Mouse (Mus musculus) cerebellum, adult 18-20 months (tissue): Measurements from ENCODE around the gene Tepp.

Experiments used
- DNase-seq, 2 experiments: peaks; one replicate each; pipeline ENCODE4 v3.0.0; 2021

Gene Tepp

DNA sequence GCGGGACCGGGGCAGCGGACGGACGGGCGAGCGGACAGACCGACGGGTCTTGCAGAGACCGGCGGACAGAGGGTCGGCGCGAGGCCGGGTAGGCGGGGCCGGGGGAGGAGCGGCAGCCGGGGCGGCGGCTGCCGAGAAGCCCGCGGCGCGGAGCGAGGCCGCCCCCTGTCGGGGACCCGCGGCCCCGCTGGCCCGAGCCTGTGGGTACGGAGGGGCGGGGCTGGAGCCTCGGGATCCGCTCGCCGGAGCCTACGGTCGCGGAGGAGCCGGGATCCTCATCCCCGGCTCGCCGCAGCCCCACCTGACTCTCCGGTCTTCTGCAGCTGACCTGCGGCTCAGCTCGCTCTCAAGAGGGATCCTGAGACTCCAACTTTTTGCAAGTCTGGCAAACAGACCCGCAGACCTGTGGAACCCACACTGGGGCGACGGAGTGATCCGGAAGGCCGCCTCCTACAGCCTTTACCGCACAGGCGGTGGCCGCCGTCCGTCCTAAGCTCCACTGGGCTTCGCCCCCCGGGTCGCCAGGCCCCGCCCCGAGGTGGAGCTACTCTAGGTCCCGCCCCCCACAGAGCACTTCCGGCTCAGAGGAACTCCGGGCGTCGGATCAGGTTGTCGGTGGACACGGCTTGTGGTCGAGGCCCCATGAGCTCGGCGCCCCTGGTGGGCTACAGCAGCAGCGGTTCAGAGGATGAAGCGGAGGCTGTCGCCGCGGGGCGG is 21.5 kb downstream of the Tepp start, which contains the start of the genes Zfp319 and Usb1:
Gene Zfp319, minus strand, starts transcription at position 231 of the 717 bp plus-strand sequence.
Gene Usb1, plus strand, starts transcription at position 565 of the 717 bp plus-strand sequence.
- DNase-seq = peak; percentile 89 to 97

DNA sequence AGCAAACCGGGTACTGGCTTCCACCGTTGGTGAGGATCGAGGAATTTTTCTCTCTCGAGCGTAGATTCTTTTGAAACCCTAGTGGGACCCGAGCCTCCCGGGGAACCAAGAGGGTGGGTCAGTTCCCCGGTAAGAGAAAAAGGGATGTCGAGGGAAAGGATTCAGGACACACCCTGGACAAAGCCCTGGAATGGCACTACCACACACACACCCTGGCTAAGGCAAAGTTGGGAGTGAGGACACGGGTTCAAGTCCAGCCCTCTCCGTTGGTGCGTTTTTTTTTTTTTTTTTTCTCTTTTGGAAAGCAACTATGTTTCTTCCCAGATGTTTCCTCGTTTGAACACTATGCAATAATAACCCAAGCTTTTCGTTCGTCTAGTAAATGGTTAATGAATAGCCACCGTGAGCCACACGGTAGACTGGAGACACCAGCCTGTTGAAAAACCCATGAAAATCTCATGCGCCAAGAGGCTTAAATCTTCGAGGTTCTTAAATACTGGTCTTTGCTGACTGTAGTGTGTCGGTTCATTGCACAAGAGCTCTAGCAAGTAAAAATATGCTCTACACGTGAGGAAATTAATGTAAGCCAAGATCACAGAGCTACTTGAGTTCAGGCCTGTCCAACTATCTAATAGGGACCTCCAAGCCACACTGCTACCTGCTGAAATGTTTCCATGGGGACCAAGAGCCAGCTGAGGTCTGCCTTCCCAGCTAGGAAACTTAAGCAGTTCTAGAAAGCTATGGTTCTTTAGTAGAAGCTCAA is 22.3 kb downstream of the Tepp start:
- no peak for DNase-seq

- DNase-seq = no peak
Measured at GRCm38 (mm10) chr8:95335706-95336105, 25.3 kb downstream of the Tepp start.

- no peak for DNase-seq
Measured at GRCm38 (mm10) chr8:95336363-95336762, 26.0 kb downstream of the Tepp start.

DNA sequence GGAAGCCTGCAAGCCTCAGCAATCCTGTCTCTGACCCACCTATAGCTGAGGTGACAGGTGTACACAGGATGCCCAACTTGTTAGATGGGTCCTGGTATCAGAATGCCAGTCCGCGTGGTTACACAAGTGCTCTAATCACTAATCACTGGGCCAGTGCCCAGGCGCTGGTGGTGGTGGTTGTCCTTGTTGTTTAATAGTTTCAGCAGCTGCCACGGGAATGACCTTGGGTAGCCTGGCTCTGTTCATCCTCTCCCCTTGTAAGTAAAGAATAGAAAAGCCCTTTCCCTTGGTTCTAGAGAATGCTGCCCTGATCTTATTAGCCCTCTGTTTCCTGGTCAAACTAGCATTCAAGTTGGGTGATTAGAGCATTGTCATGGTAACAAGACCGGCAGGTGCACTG is 31.4 kb downstream of the Tepp start:
- DNase-seq = no peak

DNA sequence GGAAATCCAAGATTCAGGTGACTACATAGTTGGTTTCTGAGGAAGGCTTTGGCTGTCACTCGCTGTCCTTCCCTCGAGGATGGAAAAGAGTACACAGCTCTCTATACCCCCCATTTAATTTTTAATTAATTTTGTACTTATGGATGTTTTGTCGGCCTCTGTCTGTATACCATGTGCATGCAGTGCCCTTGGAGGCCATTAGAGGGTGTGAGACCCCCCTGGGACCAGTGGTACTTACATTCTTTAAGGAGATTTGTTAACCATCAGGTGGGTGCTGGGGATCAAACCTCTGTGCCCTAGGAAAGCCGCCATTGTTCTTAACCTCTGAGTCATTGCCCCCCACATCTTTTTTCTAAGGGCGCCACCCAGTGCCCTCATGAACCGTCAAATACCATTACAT is 34.3 kb downstream of the Tepp start:
- no peak for DNase-seq

- peak; percentile 37 to 54 for DNase-seq
Measured at GRCm38 (mm10) chr8:95346643-95347545, 36.5 kb downstream of the Tepp start.

DNA sequence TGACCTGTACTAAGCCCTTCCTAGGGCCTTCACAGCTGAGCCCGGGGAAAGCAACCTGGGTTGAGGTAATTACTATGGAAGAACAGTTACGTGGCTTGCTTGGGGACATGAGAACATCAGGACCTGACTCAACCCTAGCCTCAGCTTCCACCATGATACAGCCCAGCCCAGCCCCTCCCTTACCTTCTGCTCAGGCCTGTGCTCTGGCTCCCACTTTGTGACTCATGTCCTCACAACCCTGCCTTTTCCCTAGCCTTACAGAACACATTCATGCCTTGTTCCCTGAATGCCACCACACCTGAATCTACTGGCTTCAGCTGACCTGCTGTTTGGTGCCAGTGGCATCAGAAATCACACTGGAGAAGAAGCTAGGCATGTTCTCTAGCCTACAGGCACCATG is 38.0 kb downstream of the Tepp start:
- no peak for DNase-seq

DNA sequence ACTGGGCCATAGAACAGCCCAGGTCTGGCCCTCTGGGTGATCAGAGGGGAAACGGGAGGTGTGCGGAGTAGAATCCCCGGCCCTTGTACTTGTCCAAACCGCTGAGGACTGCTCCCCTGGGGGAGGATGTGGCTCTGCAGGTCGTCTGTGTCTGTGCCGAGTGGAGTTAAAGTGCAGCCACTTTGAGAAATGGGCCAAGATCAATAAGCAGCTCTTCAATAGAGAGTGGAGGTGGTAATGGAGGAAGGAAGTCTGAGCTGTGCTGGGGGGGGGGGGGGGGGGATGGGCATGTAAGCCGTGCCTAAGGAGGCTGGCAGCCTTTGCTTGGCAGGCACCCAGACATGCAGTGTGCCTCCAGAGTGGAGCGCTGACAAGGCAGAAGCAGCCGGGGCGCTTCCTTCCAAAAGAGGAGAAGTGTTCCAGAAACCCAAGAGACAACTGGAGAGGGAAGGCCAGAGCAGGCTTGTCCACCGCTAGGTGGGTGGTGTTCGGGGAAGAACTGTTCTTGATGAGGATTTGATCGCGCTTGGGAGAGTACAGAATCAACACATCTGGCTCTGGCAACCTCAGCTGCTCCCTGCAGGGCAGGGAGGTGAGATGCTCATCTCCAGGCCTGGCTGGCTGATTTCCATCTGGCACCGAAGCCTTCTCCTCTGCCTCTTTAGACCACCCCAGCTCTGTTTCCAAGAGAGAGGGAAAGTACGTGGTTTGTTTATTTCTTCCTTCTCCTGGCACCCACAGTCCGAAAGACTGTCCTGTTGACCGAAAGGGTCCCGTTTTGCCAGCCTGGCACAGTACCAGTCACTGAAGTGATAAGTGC is 38.7 kb downstream of the Tepp start:
- peak; percentile 35 to 36 for DNase-seq

DNA sequence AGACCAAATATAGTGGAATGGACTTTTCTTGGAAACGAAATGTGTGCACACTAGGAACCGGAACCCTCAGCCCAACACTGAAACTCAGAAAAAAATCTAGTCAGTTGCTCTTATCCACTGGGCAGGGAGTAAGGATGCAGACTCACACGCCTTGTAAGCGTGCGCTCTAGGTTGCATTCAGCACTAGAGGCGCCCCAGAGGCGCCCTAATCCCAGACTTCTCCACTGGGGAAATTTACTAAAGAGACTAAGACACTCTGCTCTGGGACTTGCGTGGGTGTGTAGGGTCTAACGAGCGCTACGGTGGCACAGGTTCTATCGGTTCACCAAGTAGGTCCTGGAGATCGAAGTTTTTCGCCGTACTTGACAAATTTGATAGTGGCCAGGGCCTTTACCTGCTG is 41.1 kb downstream of the Tepp start:
- DNase-seq = no peak

DNA sequence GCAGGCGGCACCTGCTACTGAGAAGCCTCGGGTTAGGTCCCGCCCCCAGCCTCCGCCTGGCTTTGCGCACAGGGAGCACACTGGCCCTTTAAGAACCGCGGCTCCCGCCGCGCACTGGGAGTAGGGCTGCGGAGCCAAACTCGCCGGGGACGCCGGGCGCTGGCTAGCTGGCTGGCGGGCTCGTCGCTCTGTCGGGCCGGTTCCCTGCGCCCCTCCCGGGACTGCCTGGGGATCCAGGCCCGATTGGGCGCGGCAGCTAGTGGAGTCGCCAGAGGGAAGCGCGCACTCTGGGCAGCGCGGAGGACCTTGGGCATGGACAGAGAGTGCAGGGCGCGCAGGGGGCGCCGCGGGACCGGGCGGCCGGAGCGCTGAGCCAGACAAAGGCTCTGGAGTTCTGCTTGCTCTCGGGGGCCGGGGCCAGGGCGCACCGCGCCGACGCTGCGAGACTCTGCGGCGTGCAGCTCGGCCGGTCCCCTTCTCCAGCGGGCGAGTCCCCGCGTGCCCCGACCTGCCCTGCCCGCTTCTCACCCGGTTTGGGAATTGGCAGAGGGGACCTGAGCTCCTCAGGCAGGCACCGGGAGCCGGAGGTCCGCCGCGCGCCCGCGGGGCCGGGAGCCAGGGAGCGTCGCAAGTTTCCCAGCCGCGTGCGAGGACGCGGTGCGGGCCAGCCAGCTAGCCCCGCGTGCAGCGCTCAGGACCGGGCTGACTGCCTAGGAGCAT is 41.9 kb downstream of the Tepp start, which contains the start of gene Mmp15:
Gene Mmp15, plus strand, starts transcription at position 118 of the 720 bp plus-strand sequence.
- DNase-seq = peak; percentile 38 to 65

DNA sequence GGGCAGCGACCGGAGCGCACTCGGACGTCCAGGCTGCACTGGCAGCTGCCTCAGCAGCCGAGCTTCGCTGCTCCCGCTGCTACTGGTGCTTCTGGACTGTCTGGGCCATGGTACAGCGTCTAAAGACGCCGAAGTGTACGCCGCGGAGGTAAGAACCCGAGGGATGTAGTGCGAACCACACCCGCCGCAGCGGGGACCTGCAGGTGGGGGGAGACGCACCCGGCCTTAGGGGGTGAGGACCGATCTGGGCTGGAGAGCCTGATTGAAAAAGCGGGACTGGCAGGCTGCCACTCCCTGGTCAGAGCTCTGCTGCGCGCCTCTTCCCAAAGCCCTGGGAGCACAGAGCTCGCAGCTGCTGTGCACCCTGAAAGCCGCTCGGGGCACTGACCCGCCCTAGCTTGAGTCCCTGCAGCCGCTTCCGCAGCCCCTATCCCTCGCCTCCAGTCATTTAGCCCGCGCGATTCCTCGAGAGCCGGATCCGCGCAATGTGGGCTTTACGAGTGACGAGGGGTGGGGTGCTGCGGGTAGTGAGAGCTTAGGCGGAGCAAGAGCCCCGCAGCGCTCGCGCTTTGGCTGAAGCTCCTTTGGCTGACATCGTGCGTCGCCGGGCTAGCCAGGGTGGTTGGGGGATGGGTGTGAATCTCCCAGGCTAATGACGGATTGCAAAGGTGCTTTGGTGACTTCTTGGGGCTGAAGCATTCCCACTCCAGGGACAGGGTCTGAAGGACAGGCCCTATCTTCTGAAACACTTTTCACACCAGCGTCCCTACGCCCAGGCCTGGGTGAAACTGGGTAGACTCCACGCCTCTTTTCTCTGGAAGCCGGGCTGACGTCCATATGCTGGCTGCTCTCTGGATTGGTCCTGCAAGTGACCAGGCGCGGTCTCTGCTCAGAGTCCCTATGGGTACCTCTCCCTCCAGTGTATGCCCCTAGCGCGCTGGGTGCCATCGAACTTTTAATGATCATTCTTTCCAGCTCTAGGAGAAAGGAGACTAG is 42.8 kb downstream of the Tepp start:
- peak in 1 of 2 experiments; percentile 44 for DNase-seq

GRCm38 (mm10) chr8:95354606-95355005 is 44.2 kb downstream of the Tepp start:
- DNase-seq = no peak

DNA sequence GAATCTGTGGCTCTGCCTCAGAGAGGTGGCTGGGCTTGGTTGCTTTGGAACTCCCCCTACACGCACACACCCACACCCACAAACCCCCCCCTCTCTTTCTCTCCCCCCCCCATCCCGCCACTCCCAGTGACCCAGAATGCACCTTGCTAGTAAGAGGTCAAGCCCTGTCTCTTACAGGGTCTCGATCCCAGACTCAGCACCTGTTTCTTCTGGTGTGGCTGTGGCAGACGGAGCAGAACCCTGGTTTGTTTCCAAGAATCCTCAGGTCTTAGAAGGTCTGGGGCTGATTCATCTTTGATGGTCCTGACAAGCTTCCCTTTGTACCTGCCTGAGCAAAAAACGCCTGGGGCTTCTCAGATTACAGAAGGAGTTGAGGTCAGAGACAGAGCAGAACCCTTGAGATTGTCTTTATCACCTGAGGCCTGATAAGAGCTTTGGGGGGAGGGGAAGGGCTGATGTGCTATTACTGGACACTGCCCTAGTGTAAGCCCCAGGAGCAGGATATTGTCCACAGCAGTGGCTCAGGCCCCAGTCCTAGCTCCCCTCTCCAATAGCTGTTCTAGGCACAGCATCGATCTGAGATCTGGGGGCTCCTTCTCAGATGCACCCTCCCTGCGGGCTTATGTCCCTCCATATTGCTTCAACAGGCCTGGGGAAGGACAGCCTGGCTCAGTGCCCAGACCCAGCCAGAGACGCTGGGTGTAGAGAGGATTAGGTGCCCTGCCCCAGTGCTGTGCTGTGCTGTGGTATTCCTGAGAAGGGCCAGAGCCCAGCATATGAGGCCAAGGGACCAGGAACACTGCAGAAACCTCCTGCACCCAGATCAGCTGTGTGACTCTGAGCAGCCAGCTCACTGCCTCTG is 48.4 kb downstream of the Tepp start:
- no peak for DNase-seq

- DNase-seq = no peak
Measured at GRCm38 (mm10) chr8:95360181-95361015, 50.0 kb downstream of the Tepp start.

- DNase-seq = no peak
Measured at GRCm38 (mm10) chr8:95361016-95361341, 50.6 kb downstream of the Tepp start.

- DNase-seq = no peak
Measured at GRCm38 (mm10) chr8:95362272-95362671, 51.9 kb downstream of the Tepp start.

DNA sequence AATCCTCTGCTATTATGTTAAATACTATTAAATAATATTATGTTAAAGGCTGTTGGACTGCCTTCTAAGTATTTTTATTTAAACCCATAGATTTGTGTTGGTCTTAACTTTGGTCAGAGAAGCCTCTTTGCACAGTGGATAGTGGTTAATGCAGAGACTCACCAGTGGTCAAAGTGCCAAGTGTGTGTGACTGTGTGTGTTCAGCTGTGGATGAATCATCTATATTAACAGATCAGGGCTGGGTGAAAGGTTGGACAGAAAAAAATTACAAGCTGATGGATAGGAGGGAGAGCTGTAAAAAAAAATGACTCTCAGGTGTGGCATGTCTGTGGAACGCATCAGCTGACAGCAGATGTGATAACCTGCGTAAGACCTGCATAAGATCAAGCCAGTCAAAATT is 53.5 kb downstream of the Tepp start:
- DNase-seq = no peak
